Mouse (Mus musculus): Measurements from ENCODE around the gene Mllt3. TPM values are rescaled to one million over a fixed set of nuclear protein-coding genes. Genes with fewer than 3 reads are reported as not detected.

Mllt3 gene
- polyA plus RNA-seq, 1 experiment from 2014 or later = 130 TPM

- Histone ChIP-seq H3K9ac (replicated peaks; ENCODE audit: low read depth, low read length) (no peak overlapping the region), H3K4me2 (ENCODE audit: low read length) (no peak overlapping the region), H3K4me1 (replicated peaks; ENCODE audit: control insufficient read depth, insufficient read depth, low read length) (no peaks in the 10 kb centered on the region; the same call in 1 of the 2 replicates), H3K36me3 (ENCODE audit: control insufficient read depth, insufficient read depth) (peaks cover 6% of the 10 kb centered on the region; the same call in 1 of the 2 replicates), H3K9me3 (ENCODE audit: control insufficient read depth, low read length) (no peaks in the 10 kb centered on the region), H3K27me3 (replicated peaks; ENCODE audit: control insufficient read depth, insufficient read depth, low read length) (no peaks in the 10 kb centered on the region), H3K4me3 (replicated peaks; ENCODE audit: low read length) (no peak overlapping the region), H3K27ac (ENCODE audit: low read length) (no peak overlapping the region)
- WGBS = 72% methylated on average over 4 of the region's 4 CpGs
- no peak for ATAC-seq
Measured at GRCm38 (mm10) chr4:87795261-87795660, 237.9 kb downstream of the Mllt3 start.

DNA sequence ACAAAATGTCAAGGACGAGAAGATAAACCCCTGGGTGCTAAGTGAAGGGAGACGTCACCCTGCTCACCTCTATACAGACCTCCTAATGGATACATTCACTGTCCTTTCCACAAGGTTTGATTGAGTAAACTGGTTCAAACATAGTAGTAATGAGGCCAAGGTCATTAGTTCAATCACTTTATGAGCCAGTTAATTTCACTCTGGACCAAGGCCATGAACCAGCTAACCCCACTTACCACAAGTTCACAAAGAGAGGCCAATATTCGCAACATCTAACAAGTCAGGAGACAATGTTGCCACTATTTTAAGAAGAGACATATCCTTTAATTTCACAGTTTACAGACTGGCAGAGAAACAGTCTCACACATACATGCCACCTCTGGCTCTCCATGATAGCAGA, 238.9 kb downstream of the Mllt3 start:
- ATAC-seq = no peak
- Histone ChIP-seq H3K36me3 (ENCODE audit: control insufficient read depth, insufficient read depth) (peaks cover 6% of the 10 kb centered on the region; the same call in 1 of the 2 replicates), H3K4me2 (ENCODE audit: low read length) (no peak overlapping the region), H3K27me3 (replicated peaks; ENCODE audit: control insufficient read depth, insufficient read depth, low read length) (no peaks in the 10 kb centered on the region), H3K9ac (replicated peaks; ENCODE audit: low read depth, low read length) (no peak overlapping the region), H3K4me1 (replicated peaks; ENCODE audit: control insufficient read depth, insufficient read depth, low read length) (no peaks in the 10 kb centered on the region; the same call in 1 of the 2 replicates), H3K27ac (ENCODE audit: low read length) (no peak overlapping the region), H3K9me3 (ENCODE audit: control insufficient read depth, low read length) (no peaks in the 10 kb centered on the region), H3K4me3 (replicated peaks; ENCODE audit: low read length) (no peak overlapping the region)
- 75% methylated on average over 3 of the region's 3 CpGs for WGBS

DNA sequence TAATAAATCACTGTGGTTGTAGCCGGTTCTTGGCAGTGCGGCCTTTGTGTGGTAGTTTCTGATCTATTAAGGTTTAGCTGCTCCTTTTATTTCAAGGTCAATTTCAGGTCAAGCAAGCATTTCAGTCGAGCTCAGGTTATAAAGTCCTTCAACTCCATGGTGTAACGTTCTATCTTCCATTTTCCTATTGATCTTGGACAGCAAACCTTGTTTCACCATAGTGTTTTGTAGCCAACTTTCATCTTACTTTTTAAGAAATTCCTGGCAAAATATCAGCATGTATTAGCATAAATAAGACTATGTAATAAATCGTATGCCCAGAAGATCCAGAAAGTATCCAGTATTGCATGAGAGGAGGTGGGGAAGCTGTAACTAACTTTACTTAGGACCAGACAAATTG, 240.7 kb downstream of the Mllt3 start:
- no peak overlapping the region for H3K9ac ChIP-seq (replicated peaks; ENCODE audit: low read depth, low read length)
- 19% methylated on average over 5 of the region's 5 CpGs for WGBS

DNA sequence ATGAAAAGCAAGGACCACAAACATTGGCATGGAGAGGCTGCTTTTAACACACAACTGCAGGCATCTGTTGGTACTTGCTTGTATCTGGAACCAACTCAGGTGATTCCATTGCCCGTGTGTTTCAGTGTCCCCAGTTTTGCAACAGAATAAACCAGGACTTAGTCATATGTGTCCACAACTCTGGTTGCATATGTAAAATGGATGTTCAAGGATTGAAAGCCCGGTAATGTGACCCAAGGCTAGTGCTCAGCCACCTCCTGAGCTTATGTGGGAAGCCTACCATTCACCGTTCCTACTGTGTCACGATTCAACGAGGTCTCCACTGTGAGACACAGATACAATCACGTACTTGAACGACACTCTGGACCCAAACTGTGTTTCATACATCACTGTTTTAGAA, 243.7 kb downstream of the Mllt3 start:
- Histone ChIP-seq H3K4me2 (ENCODE audit: low read length) (no peak overlapping the region), H3K9me3 (ENCODE audit: control insufficient read depth, low read length) (no peaks in the 10 kb centered on the region), H3K4me3 (replicated peaks; ENCODE audit: low read length) (no peak overlapping the region), H3K36me3 (ENCODE audit: control insufficient read depth, insufficient read depth) (peaks cover 9% of the 10 kb centered on the region), H3K27me3 (replicated peaks; ENCODE audit: control insufficient read depth, insufficient read depth, low read length) (no peaks in the 10 kb centered on the region), H3K27ac (ENCODE audit: low read length) (no peak overlapping the region), H3K4me1 (replicated peaks; ENCODE audit: control insufficient read depth, insufficient read depth, low read length) (peaks cover 6% of the 10 kb centered on the region), H3K9ac (replicated peaks; ENCODE audit: low read depth, low read length) (no peak overlapping the region)
- 79% methylated on average over 7 of the region's 7 CpGs for WGBS
- ATAC-seq = no peak

More for the DNA sequence above, 240.7 kb downstream of the Mllt3 start:
- Histone ChIP-seq H3K4me1 (replicated peaks; ENCODE audit: control insufficient read depth, insufficient read depth, low read length) (no peaks in the 10 kb centered on the region; the same call in 1 of the 2 replicates), H3K27ac (ENCODE audit: low read length) (no peak overlapping the region), H3K36me3 (ENCODE audit: control insufficient read depth, insufficient read depth) (peaks cover 6% of the 10 kb centered on the region), H3K4me2 (ENCODE audit: low read length) (no peak overlapping the region), H3K9me3 (ENCODE audit: control insufficient read depth, low read length) (no peaks in the 10 kb centered on the region), H3K4me3 (replicated peaks; ENCODE audit: low read length) (no peak overlapping the region), H3K27me3 (replicated peaks; ENCODE audit: control insufficient read depth, insufficient read depth, low read length) (no peaks in the 10 kb centered on the region)
- no peak for ATAC-seq

- Histone ChIP-seq H3K4me2 (ENCODE audit: low read length) (no peak overlapping the region), H3K9me3 (ENCODE audit: control insufficient read depth, low read length) (no peaks in the 10 kb centered on the region), H3K27me3 (replicated peaks; ENCODE audit: control insufficient read depth, insufficient read depth, low read length) (no peaks in the 10 kb centered on the region), H3K4me1 (replicated peaks; ENCODE audit: control insufficient read depth, insufficient read depth, low read length) (peaks cover 6% of the 10 kb centered on the region), H3K4me3 (replicated peaks; ENCODE audit: low read length) (no peak overlapping the region), H3K36me3 (ENCODE audit: control insufficient read depth, insufficient read depth) (peaks cover 9% of the 10 kb centered on the region), H3K27ac (ENCODE audit: low read length) (no peak overlapping the region), H3K9ac (replicated peaks; ENCODE audit: low read depth, low read length) (no peak overlapping the region)
- WGBS = 70% methylated on average over 8 of the region's 8 CpGs
- ATAC-seq = peak; percentile 37; the same call in 1 of the 2 replicates
Measured at GRCm38 (mm10) chr4:87788691-87789090, 244.5 kb downstream of the Mllt3 start.

GRCm38 (mm10) chr4:87785132-87786074, 247.8 kb downstream of the Mllt3 start:
- Histone ChIP-seq H3K9me3 (ENCODE audit: control insufficient read depth, low read length) (no peaks in the 10 kb centered on the region), H3K27me3 (replicated peaks; ENCODE audit: control insufficient read depth, insufficient read depth, low read length) (no peaks in the 10 kb centered on the region), H3K4me2 (ENCODE audit: low read length) (no peak overlapping the region), H3K4me1 (replicated peaks; ENCODE audit: control insufficient read depth, insufficient read depth, low read length) (peaks cover 6% of the 10 kb centered on the region), H3K27ac (ENCODE audit: low read length) (no peak overlapping the region), H3K36me3 (ENCODE audit: control insufficient read depth, insufficient read depth) (peaks cover 7% of the 10 kb centered on the region), H3K9ac (replicated peaks; ENCODE audit: low read depth, low read length) (no peak overlapping the region), H3K4me3 (replicated peaks; ENCODE audit: low read length) (no peak overlapping the region)
- peak; percentile 74 for ATAC-seq
- 16% methylated on average over 12 of the region's 12 CpGs for WGBS

GRCm38 (mm10) chr4:87783809-87784208, 249.4 kb downstream of the Mllt3 start:
- Histone ChIP-seq H3K36me3 (ENCODE audit: control insufficient read depth, insufficient read depth) (peaks cover 7% of the 10 kb centered on the region), H3K4me2 (ENCODE audit: low read length) (no peak overlapping the region), H3K4me1 (replicated peaks; ENCODE audit: control insufficient read depth, insufficient read depth, low read length) (peaks cover 6% of the 10 kb centered on the region), H3K9me3 (ENCODE audit: control insufficient read depth, low read length) (no peaks in the 10 kb centered on the region), H3K4me3 (replicated peaks; ENCODE audit: low read length) (no peak overlapping the region), H3K27me3 (replicated peaks; ENCODE audit: control insufficient read depth, insufficient read depth, low read length) (no peaks in the 10 kb centered on the region), H3K9ac (replicated peaks; ENCODE audit: low read depth, low read length) (no peak overlapping the region), H3K27ac (ENCODE audit: low read length) (no peak overlapping the region)
- ATAC-seq = no peak
- WGBS = 84% methylated on average over 2 of the region's 2 CpGs

- Histone ChIP-seq H3K4me3 (replicated peaks; ENCODE audit: low read length) (no peak overlapping the region), H3K4me2 (ENCODE audit: low read length) (no peak overlapping the region), H3K4me1 (replicated peaks; ENCODE audit: control insufficient read depth, insufficient read depth, low read length) (peaks cover 6% of the 10 kb centered on the region), H3K27ac (ENCODE audit: low read length) (no peak overlapping the region), H3K36me3 (ENCODE audit: control insufficient read depth, insufficient read depth) (peaks cover 7% of the 10 kb centered on the region), H3K27me3 (replicated peaks; ENCODE audit: control insufficient read depth, insufficient read depth, low read length) (no peaks in the 10 kb centered on the region), H3K9me3 (ENCODE audit: control insufficient read depth, low read length) (no peaks in the 10 kb centered on the region), H3K9ac (replicated peaks; ENCODE audit: low read depth, low read length) (no peak overlapping the region)
- no peak for ATAC-seq
- WGBS = 62% methylated on average over 5 of the region's 5 CpGs
Measured at GRCm38 (mm10) chr4:87781971-87782370, 251.2 kb downstream of the Mllt3 start.

DNA sequence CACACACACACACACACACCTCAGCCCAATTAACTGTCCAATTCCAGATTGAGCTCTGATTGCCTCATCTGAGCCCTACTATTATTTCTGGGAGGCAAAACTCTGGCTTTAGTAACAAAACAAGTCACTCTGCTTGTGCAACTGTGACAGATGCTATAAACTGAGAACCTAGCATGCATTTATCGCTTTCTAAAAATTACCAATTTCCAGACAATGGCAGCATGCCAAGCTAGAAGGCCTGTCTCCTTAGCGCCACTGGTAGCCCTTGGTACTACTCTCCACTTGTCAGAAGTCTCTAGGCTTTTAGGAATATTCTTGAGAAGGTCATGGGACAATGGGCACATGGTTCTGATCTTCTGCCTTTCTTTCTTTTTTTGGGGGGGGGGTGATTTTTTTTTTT, 257.4 kb downstream of the Mllt3 start:
- H3K4me1 ChIP-seq (replicated peaks; ENCODE audit: control insufficient read depth, insufficient read depth, low read length) = no peaks in the 10 kb centered on the region
- no peak for ATAC-seq
- WGBS = 51% methylated on average over 2 of the region's 2 CpGs

More for the DNA sequence above, 257.4 kb downstream of the Mllt3 start:
- Histone ChIP-seq H3K4me2 (ENCODE audit: low read length) (no peak overlapping the region), H3K9ac (replicated peaks; ENCODE audit: low read depth, low read length) (no peak overlapping the region), H3K36me3 (ENCODE audit: control insufficient read depth, insufficient read depth) (peaks cover 12% of the 10 kb centered on the region), H3K27me3 (replicated peaks; ENCODE audit: control insufficient read depth, insufficient read depth, low read length) (no peaks in the 10 kb centered on the region), H3K27ac (ENCODE audit: low read length) (no peak overlapping the region), H3K4me3 (replicated peaks; ENCODE audit: low read length) (no peak overlapping the region), H3K9me3 (ENCODE audit: control insufficient read depth, low read length) (no peaks in the 10 kb centered on the region)

All from forebrain, embryonic 16.5 days (tissue).